Mouse (Mus musculus) layer of hippocampus, adult 8-10 months (tissue): Measurements from ENCODE around the gene Hoxd13. TPM values are rescaled to one million over a fixed set of nuclear protein-coding genes. Genes with fewer than 3 reads are reported as not detected.

Experiments used
- DNase-seq, 2 experiments: peaks; one replicate each; pipeline ENCODE4 v3.0.0; 2022; ENCODE audit warnings: low spot score in 2 of 2
- total RNA-seq, 4 experiments: library from RNA; stranded (reverse); gene quantifications; 2 replicates each; pipeline ENCODE4 v1.2.4; 2022

Gene Hoxd13
- not detected for total RNA-seq

GRCm38 (mm10) chr2:74667842-74668357, at the start of gene Hoxd13:
Hoxd13 (plus strand) TSS chr2:74668310.
- no peak for DNase-seq

GRCm38 (mm10) chr2:74619676-74620246, 48.3 kb upstream of the Hoxd13 start:
- DNase-seq: no peak

- no peak for DNase-seq
Measured at GRCm38 (mm10) chr2:74620368-74620767, 47.7 kb upstream of the Hoxd13 start.

- DNase-seq: no peak
Measured at GRCm38 (mm10) chr2:74635412-74635811, 32.7 kb upstream of the Hoxd13 start.

GRCm38 (mm10) chr2:74642431-74642830, 25.7 kb upstream of the Hoxd13 start:
- DNase-seq: no peak

- no peak for DNase-seq
Measured at GRCm38 (mm10) chr2:74645631-74646030, 22.5 kb upstream of the Hoxd13 start.

- no peak for DNase-seq
Measured at GRCm38 (mm10) chr2:74647082-74647864, 20.8 kb upstream of the Hoxd13 start.

- no peak for DNase-seq
Measured at GRCm38 (mm10) chr2:74652996-74653340, 15.1 kb upstream of the Hoxd13 start.

- DNase-seq: no peak
Measured at GRCm38 (mm10) chr2:74653781-74654535, 14.2 kb upstream of the Hoxd13 start.

GRCm38 (mm10) chr2:74654743-74655419, 13.2 kb upstream of the Hoxd13 start:
- no peak for DNase-seq

GRCm38 (mm10) chr2:74655420-74655781, 12.7 kb upstream of the Hoxd13 start:
- DNase-seq: no peak

- DNase-seq: no peak
Measured at GRCm38 (mm10) chr2:74655821-74656631, 12.1 kb upstream of the Hoxd13 start.

- DNase-seq: no peak
Measured at GRCm38 (mm10) chr2:74656632-74657021, 11.5 kb upstream of the Hoxd13 start.

- no peak for DNase-seq
Measured at GRCm38 (mm10) chr2:74657251-74658023, 10.7 kb upstream of the Hoxd13 start.

GRCm38 (mm10) chr2:74658024-74658666, 10.0 kb upstream of the Hoxd13 start:
- no peak for DNase-seq

GRCm38 (mm10) chr2:74658667-74659371, 9.3 kb upstream of the Hoxd13 start:
- no peak for DNase-seq

GRCm38 (mm10) chr2:74659507-74660005, 8.6 kb upstream of the Hoxd13 start, which contains the start of gene Evx2:
Evx2 (minus strand) TSS chr2:74659557.
- no peak for DNase-seq
